Mouse (Mus musculus) G1E (cell line): ENCODE results near the gene Smc1b.

Experiments
- CTCF ChIP-seq: IDR thresholded peaks from 2 replicates; pipeline ENCODE4 v1.5.1; 2012; ENCODE audit warnings: low read depth, low read length, inconsistent platforms, mixed read lengths
- GATA1 ChIP-seq: IDR thresholded peaks from 2 replicates; pipeline ENCODE4 v1.6.1; 2012; ENCODE audit warnings: borderline replicate concordance, low read length, inconsistent platforms, mixed read lengths
- TAL1 ChIP-seq: conservative IDR thresholded peaks from 2 replicates; pipeline ENCODE4 v1.6.1; 2012; ENCODE audit warnings: low read depth, low read length, inconsistent platforms, mixed read lengths

GRCm38 (mm10) chr15:85172054-85172453, 40.3 kb upstream of the Smc1b start:
- TF ChIP-seq CTCF (no peak), GATA1 (no peak), TAL1 (no peak)
